Mouse (Mus musculus) limb, embryonic 10.5 days (tissue): ENCODE measurements around the gene Cntfr. TPM values are rescaled to one million over a fixed set of nuclear protein-coding genes. Genes with fewer than 3 reads are reported as not detected.

ENCODE experiments used
- DNase-seq: peaks from one replicate; pipeline ENCODE4 v3.0.0-alpha.2; 2017; ENCODE audit warnings: low spot score
- H3K27ac ChIP-seq: fragments of 300-500 bp; sonication (generic); 2 replicates; pipeline ENCODE4 v1.5.1; 2016; ENCODE audit warnings: mild to moderate bottlenecking
- H3K27me3 ChIP-seq: fragments of 300-500 bp; sonication (generic); 2 replicates; pipeline ENCODE4 v1.6.1; 2016; ENCODE audit warnings: low read depth, mild to moderate bottlenecking; ENCODE audit not compliant: poor library complexity, severe bottlenecking
- H3K36me3 ChIP-seq: fragments of 300-500 bp; sonication (generic); 2 replicates; pipeline ENCODE4 v1.6.1; 2016; ENCODE audit warnings: mild to moderate bottlenecking, moderate library complexity
- H3K4me1 ChIP-seq: fragments of 300-500 bp; sonication (generic); 2 replicates; pipeline ENCODE4 v1.6.1; 2016
- H3K4me3 ChIP-seq: fragments of 300-500 bp; sonication (generic); 2 replicates; pipeline ENCODE4 v1.5.1; 2016; ENCODE audit warnings: mild to moderate bottlenecking, moderate library complexity
- H3K9me3 ChIP-seq: fragments of 300-500 bp; sonication (generic); replicated peaks from 2 replicates; pipeline ENCODE4 v1.6.1; 2016; ENCODE audit warnings: mild to moderate bottlenecking
- WGBS: fragments of 180-500 bp; shearing (Covaris S2); methylation state at CpG from one replicate; pipeline ENCODE4 v1.1.7; 2016; 5-methylcytosine and 5-hydroxymethylcytosine counted together
- polyA plus RNA-seq: library from polyadenylated mRNA; unstranded; fragments of >200 nt; fragmentation: Nextera tagmentation; extraction: Ambion mirVana; gene quantifications from 2 replicates; pipeline ENCODE4 v1.2.1, GENCODE M21; 2016

Cntfr gene
- polyA plus RNA-seq, 1 experiment from 2014 or later, result 6.1 TPM

- Histone ChIP-seq H3K4me3 (no peak overlapping the region), H3K27ac (no peak overlapping the region; the same call in 1 of the 2 replicates), H3K4me1 (peaks cover 15% of the 10 kb centered on the region), H3K27me3 (peaks cover 34% of the 10 kb centered on the region), H3K36me3 (no peaks in the 10 kb centered on the region), H3K9me3 (no peaks in the 10 kb centered on the region)
- DNase-seq, result no peak
- 77% methylated on average over 7 of the region's 7 CpGs for WGBS
Observed at GRCm38 (mm10) chr4:41648627-41649026, 48.3 kb downstream of the Cntfr start.

DNA sequence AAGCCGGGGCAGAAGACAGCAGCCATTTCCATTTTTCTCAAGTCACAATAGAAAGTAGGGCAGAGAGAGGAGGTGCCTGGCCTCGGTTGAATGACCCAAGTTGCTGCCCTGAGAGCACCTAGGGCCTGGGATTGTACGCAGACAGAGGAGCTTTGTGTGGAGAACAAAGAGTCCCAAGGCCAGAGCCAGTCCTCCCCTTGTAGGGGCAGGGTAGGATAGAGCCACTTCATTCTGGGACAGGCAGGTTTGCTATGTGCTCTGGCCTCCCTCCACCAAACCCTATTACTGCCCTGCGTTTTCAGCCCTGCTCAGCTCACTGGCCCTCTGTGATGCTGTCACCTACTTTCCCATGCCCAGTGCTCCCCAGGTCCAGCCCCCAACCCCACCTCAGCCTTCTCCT lies 48.7 kb downstream of the Cntfr start:
- DNase-seq, result no peak
- Histone ChIP-seq H3K9me3 (no peaks in the 10 kb centered on the region), H3K27ac (no peak overlapping the region; the same call in 1 of the 2 replicates), H3K27me3 (peaks cover 29% of the 10 kb centered on the region), H3K4me3 (no peak overlapping the region), H3K36me3 (no peaks in the 10 kb centered on the region), H3K4me1 (peaks cover 12% of the 10 kb centered on the region)
- 73% methylated on average over 4 of the region's 4 CpGs for WGBS

DNA sequence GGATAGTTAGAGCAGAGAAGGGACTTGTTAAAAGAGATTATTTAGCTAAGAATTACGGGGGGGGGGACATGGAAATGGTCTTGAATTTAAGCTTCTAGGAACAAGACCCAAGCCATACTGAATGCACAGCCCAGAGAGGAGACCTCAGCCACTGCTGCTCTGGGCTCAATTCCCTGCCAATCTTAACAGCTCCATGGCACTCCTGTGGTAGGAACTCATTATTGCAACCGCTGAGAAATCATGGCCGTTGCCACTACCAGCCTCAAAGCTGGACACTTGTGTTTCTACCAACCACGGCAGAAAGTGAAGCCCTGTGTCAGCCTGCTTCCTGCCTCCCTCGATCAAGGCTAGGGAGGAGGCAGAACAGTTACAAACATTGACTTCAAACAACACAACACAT lies 51.4 kb downstream of the Cntfr start:
- Histone ChIP-seq H3K27ac (no peak overlapping the region), H3K4me3 (no peak overlapping the region), H3K4me1 (peaks cover 8% of the 10 kb centered on the region), H3K27me3 (peaks cover 16% of the 10 kb centered on the region; the same call in 1 of the 2 replicates), H3K9me3 (no peaks in the 10 kb centered on the region), H3K36me3 (no peaks in the 10 kb centered on the region)
- DNase-seq, result peak; percentile 39
- WGBS, result 42% methylated on average over 5 of the region's 5 CpGs

GRCm38 (mm10) chr4:41641199-41641822 lies 55.6 kb downstream of the Cntfr start:
- Histone ChIP-seq H3K27me3 (peaks cover 19% of the 10 kb centered on the region), H3K36me3 (peaks cover 9% of the 10 kb centered on the region), H3K27ac (no peak overlapping the region), H3K9me3 (no peaks in the 10 kb centered on the region), H3K4me3 (no peak overlapping the region), H3K4me1 (peaks cover 48% of the 10 kb centered on the region)
- 92% methylated on average over 6 of the region's 6 CpGs for WGBS
- DNase-seq, result no peak

- H3K27ac ChIP-seq, result peak within 1 kb of the TSS; percentile 94
- DNase-seq, result peak; percentile 97
- H3K9me3 ChIP-seq, result no peaks in the 10 kb centered on the region
- H3K4me3 ChIP-seq, result peak within 1 kb of the TSS; percentile 71
- H3K36me3 ChIP-seq, result peaks cover 9% of the 10 kb centered on the region
- peaks cover 24% of the 10 kb centered on the region for H3K27me3 ChIP-seq
- under 1% methylated on average over 68 of the region's 74 CpGs for WGBS
- H3K4me1 ChIP-seq, result peaks cover 55% of the 10 kb centered on the region
Observed at GRCm38 (mm10) chr4:41639913-41640507, 56.9 kb downstream of the Cntfr start, which contains the start of gene Enho. Gene Enho (minus strand): TSS chr4:41640324.

- WGBS, result 11% methylated on average over 10 of the region's 10 CpGs
- peak overlapping the region; percentile 94 for H3K27ac ChIP-seq
Observed at GRCm38 (mm10) chr4:41639214-41639841, 57.6 kb downstream of the Cntfr start.

DNA sequence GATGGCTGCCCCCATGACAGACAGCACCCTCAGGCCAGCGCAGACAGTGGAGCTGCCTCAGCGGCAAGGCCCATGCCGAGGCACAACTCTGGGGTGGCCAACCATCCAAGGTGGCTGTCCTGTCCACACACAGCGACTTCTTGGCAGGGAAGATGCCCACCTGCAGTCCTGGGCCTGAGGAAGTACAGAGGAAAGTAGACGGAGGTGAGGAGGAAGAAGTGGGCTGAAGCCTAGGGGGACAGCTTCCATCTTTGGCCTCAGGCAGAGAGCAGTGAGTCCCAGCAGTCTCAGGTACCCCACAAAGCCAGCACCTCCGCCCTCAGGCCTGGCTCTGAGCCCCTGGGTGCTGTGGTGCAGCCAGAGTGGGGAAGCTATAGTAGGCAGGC lies 58.1 kb downstream of the Cntfr start:
- Histone ChIP-seq H3K36me3 (peaks cover 9% of the 10 kb centered on the region), H3K9me3 (no peaks in the 10 kb centered on the region), H3K27me3 (peaks cover 32% of the 10 kb centered on the region), H3K27ac (peak overlapping the region; percentile 94; the same call in 1 of the 2 replicates), H3K4me3 (peak overlapping the region; percentile 71), H3K4me1 (peaks cover 66% of the 10 kb centered on the region)
- 83% methylated on average over 6 of the region's 6 CpGs for WGBS
- DNase-seq, result no peak

More at GRCm38 (mm10) chr4:41639214-41639841, 57.6 kb downstream of the Cntfr start:
- no peaks in the 10 kb centered on the region for H3K9me3 ChIP-seq
- peaks cover 62% of the 10 kb centered on the region for H3K4me1 ChIP-seq
- peak overlapping the region; percentile 71 for H3K4me3 ChIP-seq
- H3K36me3 ChIP-seq, result peaks cover 9% of the 10 kb centered on the region
- peak; percentile 35 for DNase-seq
- peaks cover 29% of the 10 kb centered on the region for H3K27me3 ChIP-seq

DNA sequence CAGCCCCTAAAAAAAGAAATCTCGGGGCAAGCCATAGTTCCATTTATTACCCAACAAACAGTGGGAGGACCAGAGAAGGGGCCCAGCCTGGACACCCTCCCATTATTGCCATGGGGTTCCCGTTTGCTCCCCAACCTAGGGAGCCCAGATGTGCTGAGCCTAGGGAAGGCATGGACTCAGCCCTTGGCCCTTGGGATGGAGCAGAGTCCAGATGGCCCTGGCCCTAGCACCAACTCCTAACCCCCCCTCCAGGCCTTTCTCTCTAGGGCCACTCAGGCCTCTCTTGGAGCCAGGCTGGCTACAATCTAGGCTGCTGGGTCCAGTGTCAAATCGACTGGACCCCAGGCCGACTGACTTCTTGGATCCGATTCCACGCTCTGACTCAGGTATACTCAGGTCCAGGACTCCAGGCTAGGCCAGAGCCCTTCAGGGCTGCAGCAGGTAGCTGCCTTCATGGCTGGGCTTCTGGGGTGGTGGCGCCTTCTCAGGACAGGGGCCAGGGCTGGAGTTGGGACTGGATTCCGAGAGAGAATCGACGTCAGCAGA lies 58.6 kb downstream of the Cntfr start:
- Histone ChIP-seq H3K36me3 (peaks cover 9% of the 10 kb centered on the region), H3K9me3 (no peaks in the 10 kb centered on the region), H3K27me3 (peaks cover 36% of the 10 kb centered on the region), H3K4me3 (no peak overlapping the region), H3K4me1 (peaks cover 72% of the 10 kb centered on the region), H3K27ac (peak overlapping the region; percentile 94; the same call in 1 of the 2 replicates)
- WGBS, result 95% methylated on average over 10 of the region's 10 CpGs
- DNase-seq, result no peak

DNA sequence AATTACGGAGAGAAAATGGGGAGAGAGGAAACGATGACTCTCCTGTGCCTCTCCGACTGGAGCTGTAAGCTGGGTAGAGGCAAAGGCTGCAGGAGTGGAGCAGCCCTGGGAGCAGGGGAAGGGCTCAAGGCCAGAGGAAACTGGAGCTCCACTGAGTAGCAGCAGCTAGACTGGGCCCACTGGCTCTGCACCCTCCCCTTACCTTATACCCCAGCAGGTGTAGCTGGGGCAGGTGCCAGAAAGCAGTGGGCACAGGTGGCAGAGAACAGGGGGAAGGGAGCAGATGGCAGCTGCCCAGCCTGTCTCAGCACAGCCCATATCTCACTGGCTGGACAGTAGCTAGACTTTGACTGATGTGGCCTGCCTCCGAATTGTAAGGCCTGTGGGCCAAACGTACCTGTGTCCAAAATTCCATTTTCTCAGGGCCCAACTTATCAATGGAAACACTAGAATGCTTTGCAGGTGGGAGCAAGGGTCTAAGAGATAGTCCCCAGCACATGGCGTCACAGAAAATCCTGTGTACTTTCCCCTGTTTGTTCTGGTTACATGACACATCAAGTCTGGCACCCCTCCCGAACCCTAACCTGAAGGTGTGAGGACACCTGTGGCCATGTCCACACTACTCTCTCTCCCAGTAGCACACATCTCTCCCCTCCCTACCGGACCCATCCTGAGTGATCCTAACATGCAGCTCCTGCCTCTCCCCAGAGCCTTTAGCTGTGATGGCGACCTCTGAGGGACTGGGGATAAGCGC lies 59.8 kb downstream of the Cntfr start:
- WGBS, result 76% methylated on average over 10 of the region's 10 CpGs
- no peak overlapping the region for H3K4me3 ChIP-seq
- peak overlapping the region; percentile 70 for H3K27ac ChIP-seq
- H3K4me1 ChIP-seq, result peaks cover 84% of the 10 kb centered on the region
- H3K9me3 ChIP-seq, result no peaks in the 10 kb centered on the region
- H3K36me3 ChIP-seq, result peaks cover 9% of the 10 kb centered on the region
- no peak for DNase-seq
- peaks cover 40% of the 10 kb centered on the region for H3K27me3 ChIP-seq

GRCm38 (mm10) chr4:41636366-41636765 lies 60.5 kb downstream of the Cntfr start:
- Histone ChIP-seq H3K27me3 (peaks cover 47% of the 10 kb centered on the region), H3K4me3 (peak overlapping the region; percentile 22; the same call in 1 of the 2 replicates), H3K4me1 (peaks cover 91% of the 10 kb centered on the region), H3K27ac (peak overlapping the region; percentile 70), H3K9me3 (no peaks in the 10 kb centered on the region), H3K36me3 (peaks cover 9% of the 10 kb centered on the region)
- 12% methylated on average over 7 of the region's 7 CpGs for WGBS
- no peak for DNase-seq

- DNase-seq, result peak; percentile 80
- WGBS, result 40% methylated on average over 2 of the region's 2 CpGs
- Histone ChIP-seq H3K9me3 (no peaks in the 10 kb centered on the region), H3K36me3 (peaks cover 9% of the 10 kb centered on the region), H3K27ac (peak overlapping the region; percentile 70), H3K27me3 (peaks cover 51% of the 10 kb centered on the region), H3K4me1 (peaks cover 95% of the 10 kb centered on the region), H3K4me3 (peak overlapping the region; percentile 22)
Observed at GRCm38 (mm10) chr4:41635906-41636305, 61.0 kb downstream of the Cntfr start.

DNA sequence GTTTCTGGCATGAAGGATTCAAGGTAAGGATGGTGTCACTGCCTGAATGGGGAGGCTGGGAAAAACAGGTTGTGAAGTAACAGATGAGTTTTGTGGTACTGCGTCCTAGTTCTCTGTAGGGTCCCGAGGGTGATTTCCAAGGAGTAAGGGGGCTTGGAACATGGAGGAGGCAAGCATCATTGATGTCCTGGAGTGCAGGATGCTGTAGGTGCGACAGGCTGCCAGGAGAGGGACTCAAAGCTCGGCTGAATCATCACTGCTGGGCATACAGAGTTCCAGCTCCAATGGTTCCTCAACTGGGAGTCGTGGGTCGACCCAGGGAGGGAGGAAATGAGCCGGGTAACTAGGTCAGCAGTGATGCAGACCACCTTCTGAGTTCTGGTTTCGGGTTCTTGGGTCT lies 61.7 kb downstream of the Cntfr start:
- Histone ChIP-seq H3K4me3 (0 out of 2 replicates have a peak overlapping the region, but pooled peaks have one; percentile 22), H3K9me3 (no peaks in the 10 kb centered on the region), H3K27me3 (peaks cover 57% of the 10 kb centered on the region), H3K4me1 (peaks cover 97% of the 10 kb centered on the region), H3K27ac (peak overlapping the region; percentile 70), H3K36me3 (peaks cover 9% of the 10 kb centered on the region)
- 70% methylated on average over 8 of the region's 8 CpGs for WGBS
- DNase-seq, result no peak
